Mouse (Mus musculus) ES-Bruce4 (cell line): ENCODE results near the gene Pappa.

ENCODE experiments used
- CTCF ChIP-seq: IDR thresholded peaks from one replicate; pipeline ENCODE4 v1.8.1; 2011; ENCODE audit warnings: low read depth, low read length
- EP300 ChIP-seq: IDR thresholded peaks from 2 replicates; pipeline ENCODE4 v1.6.1; 2011; ENCODE audit warnings: low read depth, low read length; ENCODE audit not compliant: insufficient read depth
- POLR2A ChIP-seq: IDR thresholded peaks from one replicate; pipeline ENCODE4 v1.8.1; 2011; ENCODE audit warnings: low read length; ENCODE audit not compliant: insufficient read depth

DNA sequence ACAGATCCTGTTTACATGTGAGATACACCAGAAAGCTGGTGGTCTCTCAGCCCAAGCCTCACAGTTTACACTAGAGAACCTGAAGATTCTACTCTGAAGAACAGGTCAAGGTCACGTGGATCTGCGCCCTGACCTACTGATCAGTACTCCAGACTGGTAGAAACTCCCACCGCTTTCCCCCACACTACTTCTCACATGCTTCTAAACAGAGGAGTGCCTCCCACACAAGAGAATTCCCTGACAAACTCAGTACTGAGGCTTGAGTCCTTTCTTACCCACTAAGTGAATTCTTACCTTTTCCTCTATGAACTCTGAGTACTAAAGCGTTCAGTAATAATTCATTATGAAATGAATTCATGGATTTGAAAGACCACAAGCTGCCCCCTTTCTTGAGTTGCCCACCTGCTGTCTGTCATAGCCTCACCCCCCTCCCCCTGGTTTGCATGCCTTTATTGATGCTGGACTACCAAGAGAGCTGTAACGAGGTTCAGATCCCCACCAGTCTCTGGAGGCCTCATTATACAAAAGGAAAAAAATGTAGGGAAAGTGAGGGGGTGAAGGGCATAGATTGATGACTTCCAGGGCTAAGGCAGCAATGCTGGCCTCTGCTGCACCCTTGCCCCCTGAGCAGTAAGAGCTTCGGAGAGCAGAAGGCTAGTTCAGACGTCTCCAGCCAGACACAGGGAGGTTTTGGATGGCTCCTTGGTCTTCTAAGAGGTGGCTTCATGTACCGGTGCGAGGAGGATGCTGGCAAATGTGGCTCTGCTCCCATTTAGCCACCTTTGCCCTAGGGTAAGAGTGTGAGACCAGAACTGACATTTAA is 204.7 kb downstream of the Pappa start:
- TF ChIP-seq POLR2A (no peak), CTCF (no peak), EP300 (no peak)
